Mouse (Mus musculus): ENCODE data around the gene Eif4e3. TPM values are rescaled to one million over a fixed set of nuclear protein-coding genes. Genes with fewer than 3 reads are reported as not detected.

The Eif4e3 gene
- 1.7 and 1.9 TPM in 2 replicates for polyA plus RNA-seq (2012; rRNA removed)

DNA sequence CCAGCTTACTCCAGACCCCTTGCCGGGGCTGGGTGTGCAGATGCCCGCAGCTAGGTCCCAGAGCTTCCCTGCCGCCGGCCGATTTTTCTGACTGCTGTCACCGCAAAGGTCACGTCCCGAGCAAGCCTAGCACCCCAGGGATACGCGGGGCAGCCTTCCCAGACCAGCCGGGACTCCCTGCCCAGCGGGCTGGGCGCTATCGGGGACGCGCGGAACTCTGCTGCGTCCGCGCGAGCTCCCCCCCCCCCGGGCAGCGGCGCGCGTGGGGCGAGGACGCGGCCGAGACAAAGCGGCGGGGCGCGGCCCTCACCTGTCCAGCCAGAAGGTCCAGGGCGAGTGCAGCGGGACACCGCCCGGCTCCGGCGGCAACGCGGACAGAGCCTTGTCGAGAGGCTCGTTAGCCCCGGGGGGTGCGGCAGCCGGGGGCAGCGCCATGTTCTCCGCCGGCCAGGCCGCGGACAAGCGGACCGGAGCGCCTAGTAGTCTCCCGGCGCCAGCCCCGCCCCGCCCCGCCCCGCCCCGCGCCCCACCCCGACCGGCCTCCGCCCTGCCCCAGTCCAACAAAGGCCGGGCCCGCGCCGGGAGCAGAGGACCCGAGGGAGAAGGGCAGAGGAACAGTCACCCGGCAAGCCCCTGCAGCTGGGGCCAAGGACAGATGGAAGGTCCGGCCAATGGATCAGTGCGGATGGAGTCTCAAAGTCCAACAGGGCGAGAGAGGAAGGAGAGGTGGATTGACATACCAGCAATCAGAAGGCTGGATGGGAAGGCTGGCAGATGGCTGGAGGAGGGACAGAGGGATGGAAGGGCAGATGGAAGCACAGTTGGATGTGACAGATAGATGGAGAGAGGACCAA lies at the start of gene Eif4e3, which contains the start of gene Gm20696:
Gene Eif4e3 (minus strand): TSS at position 454 of the 854 bp plus-strand sequence.
Gene Gm20696 (minus strand): TSS at position 480 of the 854 bp plus-strand sequence.
- Histone ChIP-seq H3K4me1 (ENCODE audit: control insufficient read depth, insufficient read depth, low read length) (peaks cover 4% of the 10 kb centered on the region), H3K27ac (ENCODE audit: control insufficient read depth, insufficient read depth, low read depth, low read length) (no peak within 1 kb of the TSS), H3K4me3 (ENCODE audit: control insufficient read depth, low read depth, low read length) (peak within 1 kb of the TSS; percentile 88), H3K27me3 (ENCODE audit: control insufficient read depth, insufficient read depth, low read length) (no peaks in the 10 kb centered on the region), H3K36me3 (ENCODE audit: control insufficient read depth, insufficient read depth, low read length) (no peaks in the 10 kb centered on the region)
- TF ChIP-seq CTCF (IDR thresholded peaks at IDR 0.05; ENCODE audit: control insufficient read depth, insufficient read depth, insufficient replicate concordance, low read depth, low read length) (no peak), POLR2A (IDR thresholded peaks at IDR 0.05; ENCODE audit: control insufficient read depth, low read depth, low read length) (no peak)

DNA sequence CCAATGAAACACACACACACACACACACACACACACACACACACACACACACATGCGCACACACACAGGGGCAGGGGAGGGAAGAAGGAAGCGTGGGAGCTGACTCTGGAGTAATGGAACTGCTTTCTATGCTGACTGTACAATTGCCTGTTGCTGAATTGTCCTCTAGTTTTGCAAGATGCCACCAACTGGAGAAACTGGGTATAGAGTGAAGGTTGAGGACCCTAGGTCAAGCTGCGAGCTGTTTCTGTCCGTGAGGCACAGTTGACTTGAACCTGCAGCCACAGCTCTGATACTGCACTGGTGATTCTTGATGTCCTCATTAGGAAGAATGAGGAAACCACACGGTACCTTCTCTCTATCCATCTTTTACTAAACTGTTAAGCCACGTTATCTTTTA lies 49.3 kb upstream of the Eif4e3 start:
- Histone ChIP-seq H3K27me3 (ENCODE audit: control insufficient read depth, insufficient read depth, low read length) (no peaks in the 10 kb centered on the region), H3K4me1 (ENCODE audit: control insufficient read depth, insufficient read depth, low read length) (no peaks in the 10 kb centered on the region; the same call in 1 of the 2 replicates), H3K36me3 (ENCODE audit: control insufficient read depth, insufficient read depth, low read length) (peaks cover 1% of the 10 kb centered on the region; the same call in 1 of the 2 replicates), H3K27ac (ENCODE audit: control insufficient read depth, insufficient read depth, low read depth, low read length) (no peak overlapping the region), H3K4me3 (ENCODE audit: control insufficient read depth, low read depth, low read length) (no peak overlapping the region)
- TF ChIP-seq POLR2A (IDR thresholded peaks at IDR 0.05; ENCODE audit: control insufficient read depth, low read depth, low read length) (no peak), CTCF (IDR thresholded peaks at IDR 0.05; ENCODE audit: control insufficient read depth, insufficient read depth, insufficient replicate concordance, low read depth, low read length) (no peak)

DNA sequence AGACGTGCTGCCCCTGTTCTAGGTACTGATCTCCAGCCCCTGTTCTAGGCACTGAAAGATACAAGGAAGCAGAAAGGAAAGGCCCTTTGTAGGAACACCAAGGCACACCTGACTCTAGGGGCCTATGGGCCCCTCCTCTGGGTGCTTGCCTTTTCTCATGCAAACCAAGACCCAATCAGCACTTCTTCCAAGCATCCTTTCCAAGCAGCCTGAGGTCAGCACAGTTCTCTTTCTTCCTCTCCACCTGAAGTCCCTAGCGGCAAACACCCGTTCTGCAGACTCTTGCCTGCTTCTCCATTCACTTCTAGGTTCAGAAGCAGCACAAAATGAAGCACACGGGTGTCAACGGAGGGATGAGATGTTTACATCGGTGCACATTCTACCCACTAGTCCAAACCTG lies 48.6 kb upstream of the Eif4e3 start:
- Histone ChIP-seq H3K4me3 (ENCODE audit: control insufficient read depth, low read depth, low read length) (no peak overlapping the region), H3K4me1 (ENCODE audit: control insufficient read depth, insufficient read depth, low read length) (peaks cover 2% of the 10 kb centered on the region; the same call in 1 of the 2 replicates), H3K36me3 (ENCODE audit: control insufficient read depth, insufficient read depth, low read length) (peaks cover 1% of the 10 kb centered on the region; the same call in 1 of the 2 replicates), H3K27ac (ENCODE audit: control insufficient read depth, insufficient read depth, low read depth, low read length) (no peak overlapping the region), H3K27me3 (ENCODE audit: control insufficient read depth, insufficient read depth, low read length) (no peaks in the 10 kb centered on the region)
- no peak for TF ChIP-seq POLR2A (IDR thresholded peaks at IDR 0.05; ENCODE audit: control insufficient read depth, low read depth, low read length)
- no peak for TF ChIP-seq CTCF (IDR thresholded peaks at IDR 0.05; ENCODE audit: control insufficient read depth, insufficient read depth, insufficient replicate concordance, low read depth, low read length)

DNA sequence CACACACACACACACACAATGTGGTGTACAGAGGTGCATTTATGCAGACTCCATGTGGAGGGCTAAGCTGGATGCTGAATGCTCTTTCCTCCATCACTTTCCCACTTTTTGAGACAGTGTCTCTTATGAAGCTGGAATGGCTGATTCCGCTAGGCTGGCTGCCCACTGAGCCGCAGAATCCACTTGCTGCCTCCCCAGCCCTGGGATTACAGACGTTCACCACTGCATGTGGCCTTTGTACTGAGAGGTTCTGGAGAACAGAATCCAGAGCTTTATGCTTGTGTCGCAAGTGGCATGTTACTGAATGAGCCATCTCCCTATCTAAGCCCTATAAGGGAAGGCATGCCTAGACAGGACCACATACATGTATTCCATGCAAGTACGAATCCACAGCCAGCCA lies 46.7 kb upstream of the Eif4e3 start:
- TF ChIP-seq CTCF (IDR thresholded peaks at IDR 0.05; ENCODE audit: control insufficient read depth, insufficient read depth, insufficient replicate concordance, low read depth, low read length) (no peak), POLR2A (IDR thresholded peaks at IDR 0.05; ENCODE audit: control insufficient read depth, low read depth, low read length) (no peak)
- peaks cover 2% of the 10 kb centered on the region; the same call in 1 of the 2 replicates for H3K4me1 ChIP-seq (ENCODE audit: control insufficient read depth, insufficient read depth, low read length)
- H3K27me3 ChIP-seq (ENCODE audit: control insufficient read depth, insufficient read depth, low read length) = no peaks in the 10 kb centered on the region
- no peak overlapping the region for H3K27ac ChIP-seq (ENCODE audit: control insufficient read depth, insufficient read depth, low read depth, low read length)
- H3K36me3 ChIP-seq (ENCODE audit: control insufficient read depth, insufficient read depth, low read length) = peaks cover 1% of the 10 kb centered on the region; the same call in 1 of the 2 replicates
- H3K4me3 ChIP-seq (ENCODE audit: control insufficient read depth, low read depth, low read length) = no peak overlapping the region

DNA sequence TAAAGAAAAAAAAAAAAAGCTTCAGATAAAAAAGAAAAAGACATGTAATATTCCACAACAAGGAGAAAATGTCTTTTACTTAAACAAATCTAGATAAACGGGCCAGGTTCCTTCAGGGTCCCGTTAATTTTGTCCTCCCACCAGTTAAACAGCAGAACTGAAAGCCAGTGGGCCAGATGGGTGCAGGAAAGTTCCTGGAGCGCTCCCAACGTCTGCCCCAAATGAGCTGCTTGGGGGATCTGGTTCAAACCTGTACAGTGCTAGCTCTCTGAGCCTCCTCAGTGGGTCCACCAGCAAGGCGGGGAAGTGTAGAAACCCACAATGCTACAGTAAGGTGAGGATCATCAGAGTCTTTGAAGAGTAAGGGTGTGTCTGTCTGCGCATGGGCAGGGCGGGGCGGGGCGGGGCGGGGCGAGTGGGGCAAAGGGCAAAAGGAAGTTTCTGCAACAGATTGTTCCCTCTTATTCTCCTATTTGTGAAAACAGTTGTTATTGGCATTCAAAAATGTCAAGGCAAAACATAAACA lies 45.1 kb upstream of the Eif4e3 start:
- TF ChIP-seq CTCF (IDR thresholded peaks at IDR 0.05; ENCODE audit: control insufficient read depth, insufficient read depth, insufficient replicate concordance, low read depth, low read length) (no peak), POLR2A (IDR thresholded peaks at IDR 0.05; ENCODE audit: control insufficient read depth, low read depth, low read length) (no peak)
- peak overlapping the region; percentile 10; the same call in 1 of the 2 replicates for H3K4me3 ChIP-seq (ENCODE audit: control insufficient read depth, low read depth, low read length)
- no peak overlapping the region for H3K27ac ChIP-seq (ENCODE audit: control insufficient read depth, insufficient read depth, low read depth, low read length)
- peaks cover under 1% of the 10 kb centered on the region; the same call in 1 of the 2 replicates for H3K36me3 ChIP-seq (ENCODE audit: control insufficient read depth, insufficient read depth, low read length)
- H3K4me1 ChIP-seq (ENCODE audit: control insufficient read depth, insufficient read depth, low read length) = peaks cover 2% of the 10 kb centered on the region; the same call in 1 of the 2 replicates
- no peaks in the 10 kb centered on the region for H3K27me3 ChIP-seq (ENCODE audit: control insufficient read depth, insufficient read depth, low read length)

DNA sequence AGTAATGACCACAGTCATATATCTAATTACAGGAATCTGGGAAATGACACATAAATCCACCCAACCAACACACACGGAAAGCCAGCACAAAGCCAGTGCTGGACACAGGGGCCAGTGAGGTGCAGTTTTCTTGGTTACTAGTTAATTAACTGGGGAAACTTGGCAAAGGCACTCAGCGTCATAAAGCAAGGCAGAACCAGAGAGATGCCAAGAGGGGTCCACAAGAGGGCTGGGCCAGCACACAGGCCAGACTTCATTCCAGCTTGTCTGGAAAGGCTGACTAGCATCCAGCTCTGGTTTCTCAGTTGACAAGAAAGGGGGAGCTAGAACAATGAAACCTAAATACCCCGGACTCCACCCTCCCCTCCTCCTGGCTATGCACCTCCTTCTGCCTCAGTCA lies 33.9 kb upstream of the Eif4e3 start:
- no peak overlapping the region for H3K27ac ChIP-seq (ENCODE audit: control insufficient read depth, insufficient read depth, low read depth, low read length)
- TF ChIP-seq POLR2A (IDR thresholded peaks at IDR 0.05; ENCODE audit: control insufficient read depth, low read depth, low read length) (no peak), CTCF (IDR thresholded peaks at IDR 0.05; ENCODE audit: control insufficient read depth, insufficient read depth, insufficient replicate concordance, low read depth, low read length) (no peak)
- no peak overlapping the region for H3K4me3 ChIP-seq (ENCODE audit: control insufficient read depth, low read depth, low read length)
- no peaks in the 10 kb centered on the region for H3K27me3 ChIP-seq (ENCODE audit: control insufficient read depth, insufficient read depth, low read length)
- no peaks in the 10 kb centered on the region for H3K4me1 ChIP-seq (ENCODE audit: control insufficient read depth, insufficient read depth, low read length)
- H3K36me3 ChIP-seq (ENCODE audit: control insufficient read depth, insufficient read depth, low read length) = no peaks in the 10 kb centered on the region

All from testis, adult 2 months (tissue).